Mouse (Mus musculus): Measurements from ENCODE around the gene Cd300ld5. TPM values are rescaled to one million over a fixed set of nuclear protein-coding genes. Genes with fewer than 3 reads are reported as not detected.
"Not testable (repeated sequence)": the region's sequence is repeated elsewhere in the genome, so short reads cannot be mapped to it uniquely, and the experiment has no call there.

The Cd300ld5 gene
- total RNA-seq, 2 experiments from 2014 or later = 1.3 to 3.9 TPM

DNA sequence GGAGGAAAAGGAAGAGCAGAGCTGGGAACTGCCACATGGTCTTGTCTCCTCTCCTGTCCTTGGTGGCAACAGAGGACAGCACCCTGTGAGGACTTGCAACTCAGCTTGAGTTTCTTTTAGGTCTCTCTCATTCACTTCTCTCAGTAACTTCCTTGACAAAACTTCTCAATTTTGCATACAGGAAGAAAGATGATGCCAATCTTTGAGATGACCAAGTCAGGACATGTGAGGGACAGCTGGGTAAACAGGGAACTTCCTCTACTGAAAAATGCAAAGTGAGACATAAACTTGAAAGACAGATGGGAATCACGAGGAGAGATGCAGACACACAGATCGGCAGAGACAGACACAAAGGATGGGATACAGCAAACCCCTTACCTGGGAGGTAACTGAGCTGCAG is 10.7 kb upstream of the Cd300ld5 start, which contains the start of gene Cd300ld3:
Cd300ld3 (minus strand) TSS at position 151 of the 400 bp plus-strand sequence.
- DNase-seq = no peak

- not testable (repeated sequence) for DNase-seq
Measured at GRCm38 (mm10) chr11:115026912-115027311, 10.7 kb downstream of the Cd300ld5 start, which contains the start of gene Cd300ld4. Cd300ld4 (minus strand) TSS chr11:115027012.

GRCm38 (mm10) chr11:115016093-115016492 is 21.5 kb downstream of the Cd300ld5 start, which contains the start of gene Cd300ld2:
Cd300ld2 (minus strand) TSS chr11:115016193.
- DNase-seq = not testable (repeated sequence)

- DNase-seq = no peak
Measured at GRCm38 (mm10) chr11:115004070-115004469, 33.5 kb downstream of the Cd300ld5 start.

GRCm38 (mm10) chr11:115001474-115002040 is 36.0 kb downstream of the Cd300ld5 start, which contains the start of gene Cd300c2:
Cd300c2 (minus strand) TSS chr11:115001880.
- DNase-seq = no peak

DNA sequence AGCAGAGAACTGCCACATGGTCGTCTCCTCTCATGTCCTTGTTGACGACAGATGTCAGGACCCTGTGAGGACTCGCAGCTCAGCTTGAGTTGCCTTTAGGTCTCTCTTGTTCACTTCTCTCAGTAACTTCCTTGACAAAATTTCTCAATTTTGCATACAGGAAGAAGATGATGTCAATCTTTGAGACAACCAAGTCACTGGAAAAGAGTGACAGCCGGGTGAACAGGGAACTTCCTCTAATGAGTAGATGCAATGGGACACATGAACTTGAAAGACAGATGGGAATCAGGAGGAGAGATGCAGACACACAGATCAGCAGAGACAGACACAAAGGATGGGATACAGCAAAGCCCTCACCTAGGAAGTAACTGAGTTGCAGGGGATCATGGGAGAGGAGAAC is 47.8 kb downstream of the Cd300ld5 start, which contains the start of gene Cd300ld:
Cd300ld (minus strand) TSS at position 130 of the 400 bp plus-strand sequence.
- DNase-seq = no peak

DNA sequence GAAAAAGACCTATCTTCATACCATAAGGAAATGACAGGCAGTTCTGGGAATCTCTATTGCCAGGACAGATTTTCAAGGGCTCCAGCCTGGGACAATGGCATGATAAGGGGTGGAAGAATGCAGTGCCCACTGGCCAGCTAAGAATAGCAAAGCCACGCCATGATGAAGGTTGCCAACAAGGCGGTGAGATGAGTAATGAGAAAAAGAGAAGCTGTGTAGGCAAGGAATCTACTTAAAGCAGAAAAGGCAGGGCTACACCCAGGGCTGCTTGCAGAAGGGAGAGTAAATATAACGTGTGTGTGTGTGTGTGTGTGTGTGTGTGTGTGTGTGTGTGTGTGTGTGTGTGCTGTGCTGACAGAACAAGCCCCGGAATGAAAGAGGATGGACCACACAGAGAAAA is 55.7 kb downstream of the Cd300ld5 start:
- DNase-seq = no peak

Other genes with a start within 250 kb of the Cd300ld5 start
- gene Btbd17, start 241.8 kb downstream of the Cd300ld5 start, total RNA-seq (2021) = under 1 TPM; 0.21 to 0.33 TPM
- not detected for gene Gpr142, start 238.8 kb downstream of the Cd300ld5 start, total RNA-seq (2021)
- 10 to 100 TPM; 26.2 to 27.9 TPM for gene Gprc5c, start 186.6 kb downstream of the Cd300ld5 start, total RNA-seq (2021)
- 1 to 10 TPM; 1.3 to 1.5 TPM for gene Cd300a, start 147.7 kb downstream of the Cd300ld5 start, total RNA-seq (2021)
- gene Cd300lb, start 103.4 kb downstream of the Cd300ld5 start, total RNA-seq (2021) = 1 to 10 TPM in 1 of 2 experiments, under 1 TPM in 1; 0.63 to 1.6 TPM
- not detected for gene Cd300c, start 68.6 kb downstream of the Cd300ld5 start, total RNA-seq (2021)
- 1 to 10 TPM in 1 of 2 experiments, under 1 TPM in 1; 0.64 to 1.1 TPM for gene Cd300ld, start 47.8 kb downstream of the Cd300ld5 start, total RNA-seq (2021)
- gene Cd300c2, start 35.9 kb downstream of the Cd300ld5 start, total RNA-seq (2021) = 1 to 10 TPM; 2.3 to 2.9 TPM
- not detected for gene Cd300ld2, start 21.6 kb downstream of the Cd300ld5 start, total RNA-seq (2021)
- gene Cd300ld4, start 10.8 kb downstream of the Cd300ld5 start, total RNA-seq (2021) = 1 to 10 TPM in 1 of 2 experiments, not detected in 1; 1.3 TPM
- gene Cd300ld3, start 10.6 kb upstream of the Cd300ld5 start, total RNA-seq (2021) = 1 to 10 TPM; 3.8 to 4.5 TPM
- under 1 TPM; 0.48 to 0.96 TPM for gene Cd300e, start 24.4 kb upstream of the Cd300ld5 start, total RNA-seq (2021)
- gene Rab37, start 53.7 kb upstream of the Cd300ld5 start, total RNA-seq (2021) = 1 to 10 TPM; 2.4 to 2.5 TPM
- gene Cd300lf, start 96.2 kb upstream of the Cd300ld5 start, total RNA-seq (2021) = 1 to 10 TPM; 1.1 to 1.3 TPM
- gene Slc9a3r1, start 125.6 kb upstream of the Cd300ld5 start, total RNA-seq (2021) = 10 to 100 TPM; 26.3 to 30.4 TPM
- 10 to 100 TPM in 1 of 2 experiments, 1 to 10 TPM in 1; 9.5 to 15.7 TPM for gene Tmem104, start 149.7 kb upstream of the Cd300ld5 start, total RNA-seq (2021)
- gene Nat9, start 150.1 kb upstream of the Cd300ld5 start, total RNA-seq (2021) = 10 to 100 TPM; 27.4 to 28.4 TPM
- under 1 TPM; 0.61 to 0.75 TPM for gene Grin2c, start 229.5 kb upstream of the Cd300ld5 start, total RNA-seq (2021)
- gene Fdxr, start 239.3 kb upstream of the Cd300ld5 start, total RNA-seq (2021) = 100 to 1,000 TPM; 368 to 383 TPM

Measured in adrenal gland, postnatal 10 days (tissue).